Mouse (Mus musculus) lung, postnatal 0 days (tissue): ENCODE data around the gene Lrig2.

Source experiments
- CTCF ChIP-seq: IDR thresholded peaks from 2 replicates; pipeline ENCODE4 v1.5.1; 2016; ENCODE audit warnings: antibody characterized with exemption, mild to moderate bottlenecking
- EP300 ChIP-seq: IDR thresholded peaks from 2 replicates; pipeline ENCODE4 v1.6.1; 2016; ENCODE audit warnings: antibody characterized with exemption, mild to moderate bottlenecking, control low read depth

DNA sequence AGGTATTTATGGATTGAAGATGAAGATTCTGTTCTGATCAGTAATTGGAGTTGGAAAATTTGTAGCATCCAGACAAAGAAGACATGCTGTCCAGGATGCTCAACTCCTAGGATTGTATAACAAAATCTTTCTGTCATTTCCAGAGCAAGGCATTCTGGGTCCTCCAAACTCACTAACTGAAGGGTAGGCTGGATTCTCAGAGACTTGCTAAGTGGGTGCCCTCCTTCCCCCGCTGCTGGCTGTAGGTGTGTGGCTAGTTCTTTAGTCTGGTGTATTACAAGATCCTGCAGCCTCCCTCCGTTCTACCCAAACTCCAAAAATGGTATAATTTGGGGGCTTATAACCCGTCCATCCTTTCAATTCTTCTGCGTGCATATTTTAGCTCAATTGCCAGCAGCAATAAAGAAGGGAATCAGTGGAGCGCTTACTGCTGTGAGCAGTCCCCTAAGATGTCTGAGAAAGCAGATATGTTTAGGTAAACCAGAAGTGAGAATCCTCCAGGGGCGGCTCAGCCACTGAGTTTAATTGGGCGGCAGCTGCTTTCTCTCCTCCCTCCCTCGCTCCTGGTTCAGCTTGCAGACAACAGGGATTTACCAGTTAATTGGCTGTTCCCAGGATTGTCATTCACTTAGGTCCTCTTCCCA, 162.4 kb downstream of the Lrig2 start:
- no peak for TF ChIP-seq CTCF
- TF ChIP-seq EP300 = no peak
